Mouse (Mus musculus) thymus, postnatal 14 days (tissue): ENCODE results near the gene Retreg3.

Source experiments
- DNase-seq: peaks from one replicate; pipeline ENCODE4 v3.0.0; 2021

Retreg3 gene

DNA sequence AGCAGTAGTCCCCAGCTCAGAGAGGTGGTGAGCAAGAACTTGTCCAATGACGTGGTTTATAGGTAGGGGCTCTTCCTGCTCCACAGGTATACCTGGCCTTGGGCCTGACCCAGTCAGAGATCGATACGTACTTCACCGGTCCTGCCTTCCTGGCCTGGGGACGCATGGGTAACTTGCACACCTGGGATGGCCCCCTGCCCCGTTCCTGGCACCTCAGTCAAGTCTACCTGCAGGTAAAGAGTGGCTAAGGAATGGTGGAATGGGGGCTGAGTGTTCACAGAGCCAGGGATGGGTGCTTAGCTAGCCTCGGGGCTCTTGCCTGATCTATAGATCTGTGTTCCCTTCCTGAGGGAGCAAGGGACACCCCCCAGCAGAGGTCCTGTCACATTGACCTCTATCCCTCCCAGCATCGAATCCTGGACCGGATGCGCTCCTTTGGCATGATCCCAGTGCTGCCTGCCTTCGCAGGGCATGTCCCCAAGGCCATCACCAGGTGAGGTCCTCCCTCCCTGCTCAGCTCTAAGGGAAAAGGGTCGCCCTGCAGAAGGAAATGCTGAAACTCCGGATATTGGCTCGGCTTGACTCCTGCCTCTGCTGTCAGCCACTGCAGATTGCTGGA is 47.8 kb downstream of the Retreg3 start:
- DNase-seq: no peak

DNA sequence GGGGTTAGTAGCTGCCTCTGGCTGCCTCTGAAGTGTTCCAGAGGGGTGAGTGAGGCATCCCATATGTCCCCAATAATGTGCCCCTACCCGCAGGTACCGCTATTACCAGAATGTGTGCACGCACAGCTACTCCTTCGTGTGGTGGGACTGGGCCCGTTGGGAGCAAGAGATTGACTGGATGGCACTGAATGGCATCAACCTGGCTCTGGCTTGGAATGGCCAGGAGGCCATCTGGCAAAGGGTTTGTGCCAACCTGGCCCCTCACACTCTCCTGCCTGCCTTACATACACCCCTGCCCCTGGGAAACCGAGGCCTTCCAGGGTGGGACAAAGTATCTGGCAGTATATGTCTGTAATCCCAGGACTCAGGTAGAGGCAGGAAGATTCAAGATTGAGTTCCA is 48.7 kb downstream of the Retreg3 start:
- DNase-seq: no peak

DNA sequence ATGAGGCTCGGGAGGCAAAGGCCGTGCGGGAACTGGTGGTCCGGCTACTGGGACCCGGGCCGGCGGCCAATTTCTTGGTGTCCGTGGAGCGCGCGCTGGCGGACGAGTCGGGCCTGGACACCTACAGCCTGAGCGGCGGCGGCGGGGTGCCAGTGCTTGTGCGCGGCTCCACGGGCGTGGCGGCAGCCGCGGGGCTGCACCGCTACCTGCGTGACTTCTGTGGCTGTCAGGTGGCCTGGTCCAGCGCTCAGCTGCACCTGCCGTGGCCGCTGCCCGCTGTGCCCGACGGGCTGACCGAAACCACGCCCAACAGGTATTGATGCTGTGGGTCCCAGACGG is 49.5 kb downstream of the Retreg3 start:
- DNase-seq: no peak

DNA sequence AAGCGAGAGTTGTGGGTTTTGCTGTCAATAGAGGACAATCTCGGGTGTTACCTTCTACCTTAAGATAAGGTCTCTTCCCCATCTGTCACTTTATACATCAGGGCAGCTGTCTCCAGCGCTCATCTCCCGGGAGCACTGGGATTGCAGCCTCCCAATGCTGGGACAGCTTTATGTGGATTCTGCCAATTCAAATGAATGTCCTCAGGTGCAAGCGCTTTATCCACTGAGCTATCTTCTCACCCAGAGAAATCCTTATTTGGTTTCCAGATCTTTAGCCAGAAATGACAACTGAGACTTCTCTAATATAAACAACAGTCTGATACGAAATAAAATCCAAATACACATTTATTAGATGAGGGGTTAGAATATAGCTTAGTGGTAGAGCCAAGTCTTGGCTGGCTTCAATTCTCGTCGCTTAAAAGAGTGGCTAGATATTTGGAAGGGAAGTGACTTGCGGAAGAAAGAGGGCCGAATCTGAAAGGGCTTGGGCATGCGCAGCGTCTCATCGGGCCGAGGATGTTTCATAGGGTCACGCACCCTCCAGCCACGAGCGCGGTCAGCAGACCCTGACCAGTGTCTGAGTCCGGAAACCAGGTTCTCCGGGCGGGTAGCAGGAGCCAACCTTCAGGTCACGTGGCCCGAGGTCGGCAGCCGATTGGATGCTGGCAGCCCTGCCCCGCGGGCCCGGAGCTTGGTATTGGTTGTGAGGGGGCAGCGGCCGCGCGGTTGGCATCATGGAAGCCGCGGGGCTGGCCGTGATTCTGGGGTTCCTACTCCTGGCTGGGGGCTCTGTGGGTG is 50.1 kb downstream of the Retreg3 start, which contains the start of gene Naglu:
Gene Naglu, plus strand, starts transcription at position 622 of the 798 bp plus-strand sequence.
- DNase-seq: peak; percentile 93

DNA sequence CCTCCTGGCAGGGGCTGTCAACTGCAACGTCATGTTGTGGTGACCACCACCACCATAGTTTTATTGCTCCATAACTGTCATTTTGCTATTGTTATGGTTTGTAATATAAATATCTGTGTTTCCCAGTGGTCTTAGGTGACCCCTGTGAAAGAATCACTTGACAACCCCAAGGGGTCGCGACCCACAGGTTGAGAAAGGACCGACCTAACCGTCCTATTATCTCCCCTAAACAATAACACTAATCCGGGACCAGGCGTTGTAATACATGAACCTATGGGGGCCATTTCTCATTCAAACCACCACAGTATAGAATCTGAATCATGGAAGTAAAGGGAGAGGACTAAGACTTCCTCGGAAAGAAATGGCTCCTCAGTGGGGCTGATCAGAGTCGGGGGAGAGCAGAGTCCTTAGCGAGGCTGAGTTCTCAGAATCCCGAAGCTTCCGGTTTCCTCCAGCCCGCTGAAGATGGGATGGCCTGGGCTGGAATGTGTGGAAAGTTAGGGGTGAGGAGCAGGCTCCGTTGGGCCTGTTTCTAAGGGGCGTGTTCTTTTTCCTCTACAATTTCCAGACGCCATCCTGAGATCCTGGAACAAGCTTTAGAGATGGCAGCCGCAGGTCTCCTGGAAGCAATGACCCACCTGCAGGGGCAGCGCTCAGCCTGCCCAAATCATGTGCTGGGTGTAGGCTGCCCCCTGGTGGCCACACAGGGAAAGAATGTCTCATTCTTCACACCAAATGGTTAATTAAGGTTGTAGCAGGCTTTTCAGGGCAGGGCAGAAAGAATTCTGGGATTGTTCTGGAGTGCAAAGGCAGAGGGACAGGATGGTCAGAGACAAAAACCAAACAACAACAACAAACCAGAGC is 52.9 kb downstream of the Retreg3 start:
- peak; percentile 90 for DNase-seq

DNA sequence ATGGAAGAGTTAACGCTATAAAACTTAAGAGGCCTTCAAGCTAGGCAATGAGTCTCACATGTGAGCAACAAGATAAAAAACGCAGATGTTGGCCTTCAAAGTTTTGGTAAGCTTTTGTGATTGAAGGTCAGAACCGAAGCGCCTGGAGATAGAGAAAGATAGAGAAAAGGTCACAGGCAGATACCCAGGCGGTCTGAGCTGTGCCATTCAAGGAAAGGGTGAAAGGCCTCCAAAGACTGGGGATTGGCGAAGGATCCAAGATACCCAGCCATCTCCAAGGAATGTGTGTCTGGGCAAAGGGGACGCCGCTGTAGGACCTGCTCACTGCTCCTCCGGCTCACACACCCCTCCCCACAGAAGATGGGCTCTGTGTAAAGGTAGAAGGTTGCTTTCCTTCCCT is 54.7 kb downstream of the Retreg3 start:
- DNase-seq: no peak

DNA sequence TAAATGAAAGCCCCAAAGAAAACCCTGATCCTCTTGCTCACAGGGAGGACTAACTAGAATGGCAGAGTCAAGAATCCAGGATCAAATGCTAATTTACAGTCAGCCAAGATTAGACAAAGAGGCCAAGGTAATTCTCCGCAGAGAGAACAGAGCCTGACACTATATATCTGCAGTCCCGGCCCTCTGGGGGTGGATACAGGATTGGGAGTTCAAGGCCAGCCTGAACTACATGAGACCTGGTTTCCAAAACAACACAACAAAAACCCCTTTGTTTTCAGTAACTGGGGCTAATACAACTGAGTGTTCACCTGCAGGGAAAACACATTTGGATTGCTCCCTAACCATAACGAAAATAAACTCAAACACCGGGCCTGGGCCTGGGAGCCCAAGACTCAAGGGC is 55.2 kb downstream of the Retreg3 start:
- DNase-seq: no peak

DNA sequence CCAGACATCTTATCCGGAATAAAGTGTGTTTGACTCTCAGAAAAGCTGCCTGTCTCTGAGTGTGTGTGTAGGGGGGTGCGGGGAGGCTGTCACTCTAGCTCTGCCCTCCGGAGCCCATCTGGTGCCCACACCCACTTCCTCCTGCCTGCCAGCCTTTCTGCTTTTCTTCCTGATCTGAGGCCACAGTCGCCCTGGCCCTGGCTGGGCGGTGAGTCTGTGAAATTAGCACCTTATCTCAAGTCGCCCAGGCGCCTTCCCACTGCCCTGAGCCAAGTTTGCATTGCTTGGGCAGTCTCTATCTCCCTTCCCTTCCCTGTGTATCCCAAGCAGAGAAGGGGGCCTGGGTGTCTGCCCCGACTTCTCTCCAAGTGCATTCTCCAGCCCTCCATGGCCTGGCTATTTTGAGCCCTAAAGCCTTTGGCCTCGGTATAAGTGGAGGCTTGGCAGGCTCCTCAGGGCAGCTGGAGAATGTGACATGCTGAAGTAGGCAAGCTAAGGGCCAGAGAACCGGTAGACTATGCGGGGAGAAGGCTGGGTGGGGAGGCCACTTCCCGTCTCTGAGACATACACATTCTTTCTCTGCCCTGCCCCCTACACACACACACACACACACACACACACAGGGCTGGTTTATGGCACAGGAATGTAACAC is 55.9 kb downstream of the Retreg3 start:
- peak; percentile 90 for DNase-seq

DNA sequence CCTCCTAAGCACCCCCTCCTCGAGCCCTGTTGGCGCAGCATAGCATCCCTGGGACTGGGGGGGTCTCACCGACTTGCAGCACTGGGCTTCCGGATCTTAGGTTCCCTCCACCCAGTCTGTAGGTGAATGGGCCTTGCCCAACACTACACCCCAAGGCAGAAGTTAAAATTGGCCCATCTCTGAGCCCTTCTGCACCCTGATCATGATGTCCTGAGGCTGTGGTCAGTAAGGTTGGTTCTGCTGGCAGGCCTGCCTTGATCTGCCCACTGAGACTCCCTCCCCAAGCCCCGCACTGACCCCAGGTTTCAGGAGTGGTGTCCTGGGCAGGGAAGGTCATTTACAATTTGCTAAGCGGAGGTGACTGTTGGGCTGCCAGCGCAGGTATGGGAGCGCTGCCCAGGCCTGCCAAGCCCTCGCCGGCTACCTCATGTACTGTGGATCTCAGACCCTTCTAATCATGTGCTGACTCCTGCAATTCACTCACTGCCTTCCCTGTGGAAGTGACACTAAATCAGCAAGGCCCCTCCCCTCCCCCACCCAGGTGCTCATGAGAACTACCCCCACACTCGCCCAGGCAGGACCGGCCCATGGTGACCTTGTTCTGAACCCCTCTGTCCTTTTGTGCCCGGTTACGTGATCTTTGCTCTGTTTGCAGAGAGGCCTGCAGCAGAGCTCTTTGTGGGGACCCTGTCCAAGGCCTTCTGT is 56.6 kb downstream of the Retreg3 start:
- DNase-seq: no peak

DNA sequence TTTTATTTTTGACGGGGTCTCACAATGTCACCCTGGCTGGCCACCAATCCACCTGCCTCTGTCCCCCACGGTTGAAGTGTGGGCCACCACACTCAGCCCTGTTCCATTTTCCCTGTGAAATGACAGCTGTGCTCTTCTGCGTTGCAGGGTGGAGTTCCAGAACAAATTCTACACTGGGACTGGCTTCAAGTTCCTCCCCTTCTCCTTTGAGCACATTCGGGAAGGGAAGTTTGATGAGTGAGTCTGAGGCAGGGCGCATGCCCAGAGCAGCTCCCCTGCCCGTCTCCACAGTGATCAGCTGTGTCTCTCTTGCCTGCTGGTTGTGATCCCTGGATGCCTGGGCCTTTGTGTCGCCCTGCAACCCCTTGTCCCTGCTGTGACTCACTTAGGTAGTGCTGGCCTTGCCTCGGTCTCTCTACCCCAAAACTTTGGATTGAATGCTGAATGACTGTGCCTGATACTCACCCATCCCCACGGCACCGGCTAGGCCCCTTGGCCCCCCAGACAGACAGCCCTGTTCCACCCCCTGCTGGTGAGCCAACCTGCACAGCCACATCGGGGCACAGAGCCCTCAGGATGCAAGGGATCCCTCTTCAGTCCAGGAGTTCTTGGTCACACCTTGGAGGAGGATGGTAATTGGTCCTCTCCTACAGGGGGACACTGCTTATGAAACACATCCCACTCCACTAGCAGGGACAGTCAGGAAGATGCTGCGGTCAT is 57.4 kb downstream of the Retreg3 start:
- DNase-seq: peak; percentile 51

DNA sequence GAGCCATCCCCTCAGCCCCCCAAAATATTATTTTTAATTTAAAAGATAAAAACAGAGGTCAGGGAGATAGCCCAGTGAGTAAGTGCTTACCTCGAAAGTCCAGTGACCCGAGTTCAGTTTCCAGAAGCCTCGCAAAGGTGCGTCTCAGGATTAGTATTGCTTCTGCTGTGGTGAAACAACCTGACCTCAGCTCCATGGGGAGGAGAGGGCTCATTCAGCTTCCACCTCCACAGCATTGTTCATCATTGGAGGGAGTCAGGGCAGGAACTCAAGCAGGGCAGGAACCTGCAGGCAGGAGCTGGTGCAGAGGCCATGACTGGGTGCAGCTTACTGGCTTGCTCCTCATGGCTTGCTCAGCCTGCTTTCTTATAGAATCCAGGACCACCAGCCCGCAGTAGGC is 58.6 kb downstream of the Retreg3 start:
- DNase-seq: no peak

DNA sequence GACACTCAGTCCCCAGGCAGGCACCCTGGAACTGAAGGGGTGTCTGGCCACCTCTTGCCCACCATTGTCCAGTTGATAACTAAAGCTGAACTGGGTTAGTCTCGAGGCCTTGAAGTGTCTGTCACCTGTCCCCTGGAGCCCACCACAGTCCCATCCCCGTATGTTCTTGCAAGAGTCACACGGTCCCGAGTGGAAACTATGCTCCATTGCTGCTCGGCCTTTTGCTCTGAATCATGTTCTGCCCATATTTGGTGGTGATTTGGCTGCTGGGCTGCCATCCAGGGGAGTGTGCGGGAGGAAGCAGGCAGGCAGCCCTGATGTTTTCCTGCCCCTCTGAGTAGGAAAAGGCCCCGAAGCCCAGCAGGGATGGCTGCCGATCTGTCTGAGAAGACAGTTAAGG is 59.6 kb downstream of the Retreg3 start:
- DNase-seq: no peak

DNA sequence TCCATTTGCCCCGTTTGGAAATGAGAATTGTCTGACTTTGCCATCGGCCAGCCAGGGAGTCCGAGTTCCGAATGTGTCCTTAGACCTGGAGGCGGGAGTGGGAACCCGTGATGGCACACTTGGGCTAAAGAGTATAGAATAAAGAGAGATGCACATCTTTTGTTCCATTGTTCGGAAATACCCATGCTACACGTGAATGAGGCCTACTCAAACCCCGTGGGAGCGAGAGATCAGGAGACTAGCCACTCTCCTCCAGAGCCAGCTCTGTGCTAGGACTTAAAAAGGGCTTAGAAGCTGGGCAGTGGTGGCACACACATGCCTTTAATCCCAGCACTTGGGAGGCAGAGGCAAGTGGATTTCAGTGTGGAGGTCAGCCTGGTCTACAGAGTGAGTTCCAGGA is 60.2 kb downstream of the Retreg3 start:
- DNase-seq: no peak

DNA sequence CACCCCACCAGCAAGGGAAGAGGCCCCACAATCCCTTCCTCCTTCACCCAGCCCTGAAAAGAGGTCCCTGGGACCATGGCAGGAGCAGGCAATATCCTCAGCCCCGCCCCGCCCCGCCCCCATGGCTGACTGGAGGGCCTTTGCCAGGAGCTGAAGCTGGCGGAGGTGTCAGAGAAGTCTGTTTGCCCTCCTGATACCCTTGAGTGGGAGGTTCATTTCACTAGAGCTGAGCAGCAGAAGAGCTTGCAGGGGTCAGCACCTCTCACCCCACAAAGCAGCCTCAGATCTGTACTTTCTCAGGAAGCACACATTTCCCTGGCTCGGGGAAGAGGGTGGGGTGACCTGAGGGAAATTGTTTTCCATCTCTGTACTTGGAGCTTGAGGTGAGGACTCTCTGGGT is 61.0 kb downstream of the Retreg3 start:
- DNase-seq: no peak

DNA sequence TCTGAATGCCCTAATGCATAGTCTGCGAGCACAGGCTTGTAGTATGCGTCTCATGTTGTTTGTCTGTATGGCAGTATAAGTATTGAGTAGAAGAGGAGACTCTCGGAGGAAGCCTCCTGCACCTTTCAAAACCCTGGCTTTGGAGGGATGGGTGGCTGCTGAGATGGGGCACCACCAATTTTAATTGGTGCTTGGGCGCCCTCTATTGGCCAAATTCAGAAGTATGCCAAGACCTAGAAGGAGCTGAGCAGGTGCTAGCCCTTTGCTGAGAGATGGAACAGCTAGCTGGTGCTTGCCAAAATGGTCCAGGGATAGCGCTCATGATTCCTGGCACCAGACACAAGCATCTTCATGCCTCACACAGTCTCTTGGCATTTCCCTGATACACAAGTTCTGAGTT is 61.8 kb downstream of the Retreg3 start:
- DNase-seq: peak; percentile 93

DNA sequence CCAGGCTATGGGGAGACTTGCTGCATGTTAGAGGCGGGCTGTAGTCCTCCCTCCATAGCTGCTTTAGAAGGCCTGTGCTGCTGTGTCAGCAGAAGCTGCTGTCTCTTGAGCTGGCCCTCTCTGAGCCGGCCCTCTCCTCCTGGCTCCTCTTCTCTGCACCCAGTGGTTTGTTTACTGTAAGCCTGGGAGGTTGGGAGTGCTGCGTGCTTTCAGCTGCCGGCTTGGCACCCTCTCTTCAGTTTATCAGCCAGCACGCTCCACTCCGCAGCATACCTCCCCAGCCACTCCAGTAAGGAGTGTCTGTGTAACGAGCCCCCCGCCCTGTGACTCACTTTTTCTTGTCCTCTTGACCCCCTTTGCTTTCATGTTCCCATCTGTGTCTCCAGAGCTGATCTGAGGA is 62.8 kb downstream of the Retreg3 start:
- DNase-seq: no peak

DNA sequence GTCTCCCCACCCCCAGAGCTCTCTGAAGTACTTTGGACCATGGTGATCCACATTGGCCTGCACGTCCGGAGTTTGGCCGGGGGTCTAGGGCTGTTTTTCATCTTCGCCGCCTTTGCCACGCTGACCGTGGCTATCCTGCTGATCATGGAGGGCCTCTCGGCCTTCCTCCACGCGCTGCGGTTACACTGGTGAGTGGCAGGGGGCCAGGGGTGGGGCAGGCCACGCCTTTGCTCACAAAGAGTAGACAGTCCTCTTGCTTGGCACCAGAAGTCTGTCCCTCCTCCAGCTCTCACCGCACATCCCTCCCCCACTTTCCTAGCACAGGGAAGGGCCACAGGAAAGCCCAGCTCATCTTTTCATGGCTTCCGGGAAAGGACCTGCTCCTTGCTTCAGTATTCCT is 64.3 kb downstream of the Retreg3 start:
- no peak for DNase-seq

DNA sequence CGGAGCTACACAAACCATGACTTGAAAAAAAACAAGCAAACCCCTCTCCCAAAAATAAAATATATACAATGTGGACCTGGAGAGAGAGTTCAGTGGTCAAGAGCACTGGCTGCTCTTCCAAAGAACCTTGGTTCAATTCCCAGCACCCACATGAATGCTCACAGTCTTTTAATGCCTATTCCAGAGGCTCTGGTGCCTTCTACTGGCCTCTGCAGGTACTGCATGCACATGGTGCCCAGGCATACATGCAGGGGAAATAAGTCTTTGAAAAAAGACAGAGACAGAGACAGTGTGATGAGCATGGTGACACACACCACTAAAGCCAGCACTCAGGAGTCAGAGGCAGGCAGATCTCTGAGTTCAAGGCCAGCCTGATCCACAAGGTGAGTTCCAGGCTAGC is 65.7 kb downstream of the Retreg3 start:
- peak; percentile 47 for DNase-seq

DNA sequence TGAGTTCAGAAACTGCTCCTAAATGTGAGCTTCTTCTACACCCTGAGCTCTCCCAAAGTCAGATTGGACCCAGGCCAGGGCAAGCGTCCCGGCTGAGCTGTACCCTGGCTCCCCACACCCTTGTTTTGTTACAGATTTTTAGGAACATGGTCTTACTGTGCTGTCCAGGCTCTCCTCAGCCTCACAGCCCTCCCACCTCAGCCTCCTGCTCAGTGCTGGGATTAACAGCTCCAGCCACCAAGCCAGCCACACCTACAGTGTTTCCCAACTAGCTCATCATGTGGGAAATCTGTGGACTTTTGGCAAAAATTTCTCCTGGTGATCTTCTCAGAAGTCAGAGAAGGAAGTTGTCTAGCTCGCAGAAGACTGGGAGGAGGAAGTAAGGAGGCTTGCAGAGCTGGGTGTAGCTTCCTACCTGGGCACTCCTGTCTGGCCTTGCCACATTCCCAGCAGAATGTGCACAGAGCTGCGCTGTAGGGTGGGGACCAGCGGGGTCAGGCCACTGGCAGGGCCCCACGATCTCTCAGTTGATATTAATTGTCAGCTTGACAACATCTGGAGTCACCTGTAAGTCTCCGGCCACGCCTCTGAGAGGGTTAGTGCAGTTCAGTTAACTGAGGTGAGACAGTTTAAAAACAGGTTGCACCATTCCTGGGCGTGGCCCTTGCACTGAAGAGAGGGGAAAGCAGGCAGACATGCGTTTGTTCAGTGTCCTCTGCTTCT is 66.8 kb downstream of the Retreg3 start:
- no peak for DNase-seq

DNA sequence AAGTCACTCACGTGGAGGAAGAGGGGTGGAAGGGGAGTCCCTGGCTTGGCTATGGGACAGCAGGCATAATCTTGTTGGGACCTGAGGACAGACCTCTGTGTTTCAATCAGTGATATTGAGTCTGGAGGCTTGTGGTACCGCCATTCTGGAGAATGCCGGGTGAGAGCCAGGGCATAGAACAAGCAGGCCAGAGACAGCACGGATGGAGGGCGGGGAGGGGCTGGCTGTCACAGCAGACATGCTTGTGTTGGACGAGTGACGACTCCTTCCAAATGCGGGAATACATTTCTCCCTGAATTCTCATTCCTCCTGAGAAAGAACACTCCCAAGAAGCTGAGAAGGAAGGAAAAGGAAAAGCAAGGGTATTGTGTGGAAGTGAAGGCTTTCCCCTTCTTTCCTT is 68.1 kb downstream of the Retreg3 start:
- DNase-seq: no peak

DNA sequence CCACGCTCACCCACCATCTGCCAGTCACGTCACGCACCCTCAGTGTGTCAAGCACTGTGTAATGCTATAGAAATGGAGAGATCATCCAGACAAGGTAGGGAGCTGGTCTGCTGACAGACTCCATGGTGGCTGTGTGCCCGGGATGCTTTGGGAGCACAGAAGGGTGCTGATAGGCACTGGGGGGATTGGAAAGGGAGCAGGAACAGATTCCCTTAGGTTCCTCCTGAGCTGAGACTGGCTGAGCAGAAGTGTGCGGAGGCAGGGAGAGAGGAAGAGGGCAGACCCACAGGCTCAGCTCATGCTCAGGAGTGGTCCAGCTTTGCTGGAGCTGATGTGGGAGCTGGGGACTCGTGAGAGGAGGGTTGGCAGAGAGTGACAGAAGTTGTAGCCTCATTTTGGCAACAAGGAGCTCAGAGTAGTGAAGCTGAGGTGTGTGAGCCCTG is 68.6 kb downstream of the Retreg3 start:
- no peak for DNase-seq
